Mouse (Mus musculus) retina, embryonic 14.5 days (tissue): ENCODE measurements around the gene Tpm4.
"Not testable (repeated sequence)": the region's sequence is repeated elsewhere in the genome, so short reads cannot be mapped to it uniquely, and the experiment has no call there.

Experiments used
- DNase-seq: peaks from one replicate; pipeline ENCODE4 v3.0.0-alpha.2; 2015; ENCODE audit warnings: low spot score

Gene Tpm4

DNA sequence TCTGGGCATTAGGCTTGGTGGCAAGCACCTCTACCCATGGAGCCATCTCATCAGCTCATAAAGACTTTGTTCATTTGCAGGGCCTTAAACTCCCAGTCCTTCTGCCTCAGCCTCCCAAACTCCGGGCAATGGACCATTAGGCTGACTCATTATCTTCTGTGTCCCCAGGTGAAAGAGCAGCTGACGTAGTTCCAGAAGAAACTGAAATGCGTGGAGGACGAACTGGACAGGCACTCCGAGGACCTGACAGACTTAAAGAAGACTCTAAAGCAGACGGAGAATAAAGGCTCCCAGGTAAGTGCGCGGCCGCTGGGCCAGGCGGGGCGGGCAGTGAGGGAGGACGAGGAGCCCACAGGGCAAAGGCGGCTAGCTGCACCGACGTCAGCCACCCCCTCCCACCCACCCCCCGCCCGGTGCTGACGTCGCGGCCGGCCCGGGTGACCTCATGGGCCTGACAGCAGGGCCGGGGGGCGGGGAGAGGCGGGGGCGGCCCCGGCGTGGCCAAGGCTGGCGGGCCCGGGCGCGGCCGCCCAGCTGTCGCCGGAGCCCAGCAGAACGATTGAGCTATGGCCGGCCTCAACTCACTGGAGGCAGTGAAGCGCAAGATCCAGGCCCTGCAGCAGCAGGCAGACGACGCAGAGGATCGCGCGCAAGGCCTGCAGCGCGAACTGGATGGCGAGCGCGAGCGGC lies at the start of gene Tpm4:
Tpm4 (plus strand) TSS at position 220 of the 690 bp plus-strand sequence.
- peak; percentile 80 for DNase-seq

DNA sequence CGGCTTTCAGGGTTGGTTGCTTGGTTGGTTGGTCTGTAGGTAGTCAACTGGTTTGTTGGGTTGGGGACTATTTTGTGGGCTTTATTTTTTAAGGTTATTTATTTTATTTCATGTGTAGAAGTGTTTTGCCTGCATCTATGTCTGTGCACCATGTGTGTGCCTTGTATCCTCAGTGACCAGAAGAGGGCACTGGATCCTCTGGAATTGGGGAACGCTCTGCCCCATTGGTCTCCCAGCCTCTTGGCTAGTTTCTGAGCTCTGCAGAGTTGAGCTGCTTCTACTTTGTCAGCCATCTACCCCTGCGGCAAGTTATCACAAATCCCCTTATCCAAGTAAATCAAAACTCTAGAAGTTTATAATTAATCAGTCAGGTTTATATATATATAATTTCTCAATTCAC lies 47.2 kb upstream of the Tpm4 start:
- not testable (repeated sequence) for DNase-seq

DNA sequence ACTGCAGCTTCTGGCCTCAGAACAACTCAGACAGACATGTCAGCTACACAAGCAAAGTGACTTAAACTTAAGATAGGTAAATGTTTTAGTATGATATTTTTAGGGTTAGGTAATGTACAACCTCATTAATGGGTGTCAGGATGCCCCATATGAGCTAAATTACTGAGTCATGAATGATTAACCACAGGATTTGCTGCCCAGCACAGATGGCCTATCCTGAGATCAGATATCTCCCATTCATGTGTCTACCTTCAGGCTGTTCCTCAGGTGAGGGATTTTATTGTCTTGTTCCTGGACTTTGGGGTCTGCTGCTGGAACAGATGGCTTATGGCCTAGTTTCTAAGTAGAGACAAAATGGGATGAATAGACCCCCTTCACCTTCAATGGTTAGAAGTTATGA lies 38.1 kb upstream of the Tpm4 start:
- DNase-seq, result not testable (repeated sequence)

DNA sequence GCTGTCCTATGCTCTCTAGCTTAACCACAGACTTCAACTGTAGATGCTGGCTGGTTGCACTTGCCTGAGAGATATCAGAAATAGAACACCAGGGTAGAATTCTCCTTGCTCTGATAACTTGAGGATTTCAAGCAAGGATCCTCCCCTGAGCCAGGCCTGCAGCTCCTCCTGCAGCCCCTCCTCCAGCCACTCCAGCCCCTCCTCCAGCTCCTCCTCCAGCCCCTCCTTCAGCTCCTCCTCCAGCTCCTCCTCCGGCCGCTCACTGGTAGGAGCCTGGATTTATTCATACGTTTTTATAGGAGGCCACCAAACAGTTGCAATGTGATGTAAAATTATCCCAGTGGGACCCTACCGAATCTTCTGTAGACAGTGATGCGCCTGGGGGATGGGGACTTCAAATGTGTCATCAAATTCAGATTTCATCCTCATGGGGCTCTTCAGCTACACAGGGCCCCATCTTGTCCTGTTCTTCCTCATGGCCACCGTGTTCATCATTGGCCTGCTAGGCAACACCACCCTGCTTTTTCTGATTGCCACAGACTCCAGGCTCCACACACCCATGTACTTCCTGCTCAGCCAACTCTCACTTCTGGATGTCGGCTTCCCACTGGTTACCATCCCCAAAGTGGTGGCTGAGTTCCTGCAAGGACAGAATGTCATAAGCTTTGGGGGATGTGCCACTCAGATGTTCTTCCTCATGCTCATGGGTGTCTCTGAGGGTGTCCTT lies 35.2 kb upstream of the Tpm4 start:
- DNase-seq, result not testable (repeated sequence)

DNA sequence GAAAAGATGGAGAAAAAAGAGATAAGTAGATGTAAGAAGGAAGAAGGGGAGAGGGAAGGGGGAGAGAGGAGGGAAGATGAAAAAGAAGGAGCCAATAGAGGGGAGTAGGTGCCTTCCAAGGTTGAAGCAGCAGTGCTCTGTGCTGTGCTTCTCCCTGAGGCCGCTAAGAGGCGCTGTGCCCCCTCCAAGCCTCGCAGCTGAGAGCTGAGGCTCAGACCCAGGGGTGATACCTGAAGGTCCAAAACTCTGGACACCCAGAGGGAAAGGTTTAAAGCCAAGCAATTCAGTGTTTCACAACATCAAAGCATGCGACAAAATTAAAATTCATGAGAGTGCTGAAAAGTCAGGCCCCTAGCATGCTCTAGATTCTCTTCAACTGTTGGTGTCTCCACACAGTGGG lies 29.6 kb upstream of the Tpm4 start:
- no peak for DNase-seq

DNA sequence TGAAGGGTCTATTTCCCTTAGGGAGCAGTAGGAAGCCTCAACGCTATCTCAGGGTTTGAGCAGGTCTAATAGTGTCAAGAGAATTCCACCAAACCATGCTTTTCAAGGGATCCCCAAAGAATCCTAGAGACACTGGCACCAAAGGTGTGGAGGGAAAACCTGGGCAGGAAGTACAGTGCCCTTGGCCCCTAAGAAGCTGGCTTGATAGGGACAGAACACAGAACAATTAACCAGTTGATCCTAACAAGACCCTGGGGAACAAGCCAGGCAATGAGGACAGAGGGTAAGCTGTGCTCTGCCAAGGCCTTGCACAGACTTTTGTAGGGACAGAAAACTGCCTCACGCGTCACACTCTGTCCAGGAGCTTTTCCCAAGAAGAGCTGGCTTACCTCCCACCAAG lies 28.0 kb upstream of the Tpm4 start, which contains the start of gene Olfr374:
Olfr374 (plus strand) TSS at position 301 of the 400 bp plus-strand sequence.
- no peak for DNase-seq

DNA sequence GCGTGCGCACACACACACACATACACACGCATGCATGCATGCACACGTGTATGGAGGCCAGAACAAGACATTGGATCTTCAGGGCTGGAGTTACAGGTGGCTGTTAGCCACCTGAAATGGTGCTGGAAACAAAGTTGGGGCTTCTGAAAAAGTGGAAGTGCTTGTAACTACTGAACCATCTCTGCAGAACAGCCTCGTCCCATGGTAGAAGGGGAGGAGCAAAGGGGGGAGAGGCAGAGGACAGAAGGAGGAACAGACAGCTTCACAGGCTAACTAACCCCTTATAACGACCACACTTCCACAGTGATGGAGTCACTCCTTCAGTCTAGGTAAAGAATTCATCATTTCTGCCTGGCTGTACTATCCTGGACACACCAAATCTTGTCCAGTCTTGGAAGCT lies 23.9 kb upstream of the Tpm4 start:
- DNase-seq, result no peak

DNA sequence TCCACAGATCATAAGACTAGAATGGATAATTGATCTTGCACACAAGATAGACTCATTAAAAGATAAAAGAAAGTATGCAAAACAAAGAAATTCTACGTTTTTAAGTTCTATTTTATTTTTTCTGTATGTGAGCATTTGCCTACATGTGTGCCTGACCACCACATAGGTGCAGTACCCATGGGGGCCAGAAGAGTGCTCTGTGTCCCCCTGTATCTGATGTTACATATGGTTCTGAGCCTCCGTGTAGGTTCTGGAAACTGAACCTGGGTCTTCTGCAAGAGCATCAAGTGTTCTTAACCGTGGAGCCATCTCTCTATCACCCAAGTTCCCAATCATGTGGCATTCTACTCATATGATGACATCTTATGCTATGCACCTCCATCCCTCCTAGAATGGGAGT lies 22.3 kb upstream of the Tpm4 start:
- DNase-seq, result no peak

DNA sequence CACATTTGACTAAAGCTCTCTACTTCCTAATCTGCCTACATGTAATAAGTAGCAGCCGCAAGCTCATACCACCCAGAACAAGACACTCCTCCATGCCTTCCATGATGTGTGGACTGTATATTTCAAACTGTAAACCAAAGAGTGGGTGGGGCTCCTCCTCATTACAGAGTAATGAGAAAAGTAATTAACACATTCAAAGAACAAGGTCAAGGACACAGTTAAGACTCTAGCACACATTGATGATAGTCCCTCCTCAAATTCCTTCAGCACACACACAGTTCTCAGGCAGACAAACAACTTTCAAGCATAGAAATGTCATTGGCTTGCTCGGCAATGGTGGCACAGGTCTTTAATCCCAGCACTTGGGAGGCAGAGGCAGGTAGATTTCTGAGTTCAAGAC lies 19.6 kb upstream of the Tpm4 start:
- no peak for DNase-seq

DNA sequence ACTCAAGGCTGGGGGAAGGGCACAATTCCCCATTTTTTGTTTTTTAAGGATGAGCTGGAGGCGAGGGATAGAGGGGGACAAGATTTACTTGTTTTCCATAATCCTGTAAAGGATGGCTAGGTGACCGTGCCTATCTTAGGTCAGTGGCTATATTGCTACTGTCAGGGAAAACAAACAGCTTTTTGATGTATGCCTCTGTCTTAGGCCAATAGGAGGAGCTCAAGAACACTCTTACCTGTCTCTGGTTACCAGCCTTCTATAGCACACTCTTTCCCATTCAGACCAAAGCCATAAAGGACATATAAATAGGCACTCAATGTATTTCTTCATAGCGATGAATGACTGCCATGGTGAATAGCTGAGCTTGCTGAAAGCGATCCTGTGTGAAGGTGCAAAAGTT lies 16.2 kb upstream of the Tpm4 start:
- DNase-seq, result no peak

DNA sequence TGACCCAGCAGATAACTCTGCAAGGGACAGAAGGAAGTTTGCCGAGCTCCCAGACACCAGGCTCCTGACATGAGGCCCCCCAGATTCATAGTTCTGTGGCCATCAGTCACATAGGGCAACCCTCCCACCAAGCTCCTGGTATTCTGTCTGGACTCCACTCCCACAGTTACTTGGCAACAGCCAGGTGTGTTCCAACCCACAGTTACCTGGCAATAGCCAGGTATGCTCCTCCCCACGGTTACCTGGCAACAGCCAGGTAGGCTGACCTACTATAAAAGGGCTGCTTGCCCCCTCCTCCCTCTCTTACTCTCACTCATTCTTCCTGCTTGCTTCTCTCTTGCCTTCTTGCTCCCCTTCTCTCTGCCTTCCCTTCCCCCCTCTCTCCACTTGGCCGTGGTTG lies 13.3 kb upstream of the Tpm4 start:
- not testable (repeated sequence) for DNase-seq

DNA sequence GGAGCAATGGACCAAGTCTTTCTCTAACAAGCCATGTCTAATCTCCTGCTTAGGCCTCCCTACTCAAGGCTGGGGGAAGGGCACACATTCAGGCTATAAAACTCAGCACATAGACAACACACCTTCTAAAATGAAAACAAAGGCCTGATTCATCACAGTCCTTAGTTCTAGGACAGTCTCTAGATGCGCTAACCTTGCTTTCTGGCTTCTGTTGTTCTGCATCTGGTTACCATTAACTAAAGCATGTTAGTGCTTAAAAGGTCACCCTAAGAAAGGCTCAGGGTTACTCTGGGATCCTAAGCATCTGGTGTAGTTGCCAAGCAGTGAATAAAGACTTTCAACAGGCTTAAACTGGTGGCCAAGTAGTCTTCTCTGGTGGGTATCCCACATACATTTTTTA lies 12.8 kb upstream of the Tpm4 start:
- DNase-seq, result no peak

DNA sequence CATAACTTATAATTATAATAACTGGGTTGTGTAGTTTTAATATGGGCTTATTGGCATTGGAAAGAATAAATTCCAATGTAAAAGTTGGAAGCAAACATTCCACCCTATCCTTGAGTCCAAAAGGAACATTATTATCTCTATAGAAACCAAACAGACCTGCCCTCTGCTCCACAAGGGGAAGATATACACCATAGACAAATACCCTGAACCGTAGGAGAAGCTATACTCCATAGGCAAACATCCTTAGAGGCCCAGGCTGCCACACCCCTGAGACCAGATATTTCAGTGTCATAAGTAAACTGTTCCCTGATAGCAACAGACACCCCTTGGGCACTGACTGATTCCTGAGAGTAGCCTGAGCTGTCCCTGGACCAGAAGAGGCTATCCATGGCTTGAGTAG lies 6.9 kb upstream of the Tpm4 start:
- no peak for DNase-seq

DNA sequence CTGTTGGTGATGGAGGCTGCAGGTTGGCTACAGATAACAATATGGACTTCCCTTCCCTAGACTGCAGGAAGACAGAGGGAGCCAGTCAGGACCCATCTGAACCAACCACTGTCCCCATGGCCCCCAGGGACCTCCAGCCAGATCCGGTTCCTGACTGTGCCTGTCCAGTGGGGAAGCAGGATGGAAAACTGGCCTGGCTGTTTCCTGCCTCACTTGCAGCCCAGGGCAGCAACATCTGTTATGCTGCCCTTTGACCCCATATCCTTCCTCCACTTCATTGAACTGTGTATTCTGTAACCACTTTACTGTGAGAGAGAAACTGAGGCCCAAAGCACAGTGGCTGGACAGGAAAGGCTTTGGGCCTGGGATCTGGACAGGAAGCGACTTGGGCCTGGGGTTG lies 3.5 kb upstream of the Tpm4 start:
- no peak for DNase-seq

DNA sequence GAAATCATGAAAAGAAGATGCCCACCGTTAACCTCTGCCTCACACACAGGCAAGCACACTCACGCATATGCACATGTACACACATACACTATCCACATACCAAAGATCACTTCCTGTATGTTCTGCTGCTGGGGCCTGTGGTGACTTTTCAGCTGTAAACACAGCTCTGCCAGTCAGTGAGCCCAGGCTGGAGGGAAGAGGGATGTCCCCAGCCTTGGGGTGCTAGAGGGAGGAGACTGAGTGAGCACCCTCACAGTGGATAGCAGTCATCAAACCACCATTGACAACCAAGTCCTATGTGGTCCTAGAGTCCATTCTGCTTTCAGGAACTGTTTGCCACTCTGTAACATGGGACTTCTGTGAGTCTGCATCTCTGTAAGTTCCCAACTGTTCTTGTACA lies 2.9 kb upstream of the Tpm4 start:
- DNase-seq, result no peak

DNA sequence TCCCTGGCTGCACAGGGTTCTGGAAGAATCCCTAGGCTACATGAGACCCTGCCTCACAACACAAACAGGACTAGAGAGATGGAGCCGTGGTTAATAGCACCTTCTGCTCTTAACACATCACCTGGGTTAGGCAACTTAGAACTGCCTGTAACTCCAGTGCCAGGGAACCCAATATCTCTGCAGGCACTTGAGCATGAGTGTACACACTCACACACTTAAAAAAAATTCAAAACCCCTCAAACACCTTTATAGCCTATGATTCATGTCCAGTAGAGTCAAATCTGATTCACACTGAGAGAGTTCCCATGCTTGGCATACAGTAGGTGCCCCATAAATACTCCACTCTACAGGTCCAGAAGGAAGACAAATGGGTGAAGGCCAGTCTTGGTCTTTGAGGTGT lies 2.4 kb upstream of the Tpm4 start:
- no peak for DNase-seq

DNA sequence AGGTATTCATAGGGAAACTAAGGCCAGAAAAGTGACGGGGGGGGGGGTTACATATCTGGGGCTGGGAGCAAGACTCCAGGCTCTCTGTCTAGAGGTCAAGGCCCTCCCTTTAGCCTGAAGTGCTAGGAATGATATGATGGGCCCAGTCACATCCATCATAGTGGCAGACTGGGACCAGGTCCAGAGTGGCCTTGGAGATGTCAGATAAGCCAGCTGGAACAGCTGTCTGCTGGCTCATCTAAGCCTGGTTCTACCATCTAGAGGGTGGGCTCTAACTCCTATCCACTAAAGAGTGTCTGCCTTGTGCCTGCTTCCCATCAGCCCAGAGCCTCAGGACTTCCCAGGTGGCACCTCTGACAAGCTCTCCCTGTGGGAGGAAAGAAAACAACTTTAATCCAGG lies 1.9 kb upstream of the Tpm4 start:
- DNase-seq, result no peak

DNA sequence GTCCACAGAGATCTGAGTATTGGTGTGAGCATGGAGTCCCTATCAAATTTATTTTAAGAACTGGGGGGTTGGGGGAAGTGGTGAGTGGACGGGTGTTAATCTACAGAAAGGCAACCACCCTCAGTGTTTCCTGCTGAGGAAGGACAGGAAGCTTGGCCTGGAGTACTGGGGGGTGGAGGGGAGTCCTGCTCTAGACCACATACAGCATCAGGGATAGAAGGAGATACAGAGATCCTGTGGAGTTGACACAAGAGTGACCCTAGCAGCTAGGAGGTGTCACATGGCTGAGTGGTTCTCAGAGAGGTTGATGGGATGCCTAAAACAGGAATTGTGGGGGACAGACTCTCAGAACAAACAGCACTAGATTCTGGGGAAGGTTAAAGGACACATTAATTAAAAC lies 1.3 kb upstream of the Tpm4 start:
- DNase-seq, result no peak

DNA sequence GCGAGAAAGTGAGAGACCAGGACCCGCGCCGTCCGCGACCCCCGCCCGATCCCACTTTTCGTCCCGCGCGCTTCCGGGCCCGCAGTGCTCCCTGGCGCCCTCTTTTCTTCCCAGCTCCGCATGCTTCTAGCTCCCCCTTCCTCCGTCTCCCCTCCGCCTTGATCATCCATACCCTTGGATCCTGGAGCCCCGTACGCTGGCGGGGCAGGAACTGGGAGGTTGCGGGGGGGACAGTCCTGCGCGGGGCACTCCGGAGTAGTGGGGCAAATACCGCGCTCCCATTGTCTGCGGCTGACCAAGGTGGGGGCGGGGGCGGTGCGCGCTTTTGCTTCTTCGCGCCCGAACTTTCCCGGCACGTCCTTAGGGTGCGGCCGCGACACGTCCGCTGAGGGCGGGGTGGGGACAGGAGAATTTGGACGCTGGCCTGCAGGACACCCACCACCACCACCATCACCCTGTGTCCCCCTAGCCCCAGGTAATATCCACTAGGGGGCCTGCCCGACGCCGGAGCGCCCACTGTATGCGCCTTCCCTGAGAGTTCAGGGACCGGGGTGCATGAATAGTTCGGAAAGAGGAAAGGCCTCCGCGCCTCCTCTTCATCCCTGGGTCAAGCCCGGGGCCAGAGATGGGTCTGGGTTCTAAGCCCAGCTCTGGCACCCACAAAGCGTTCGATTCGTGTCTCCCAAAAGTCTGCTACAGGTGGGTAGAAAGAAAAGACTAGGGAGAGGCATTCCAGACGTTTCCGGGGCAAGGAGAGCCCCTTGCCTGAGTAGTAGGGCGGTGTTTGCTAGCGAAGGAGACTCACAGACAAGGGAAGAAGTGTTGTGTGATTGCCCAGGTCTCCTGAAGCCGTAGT lies 899 bp downstream of the Tpm4 start:
- DNase-seq, result peak; percentile 68

DNA sequence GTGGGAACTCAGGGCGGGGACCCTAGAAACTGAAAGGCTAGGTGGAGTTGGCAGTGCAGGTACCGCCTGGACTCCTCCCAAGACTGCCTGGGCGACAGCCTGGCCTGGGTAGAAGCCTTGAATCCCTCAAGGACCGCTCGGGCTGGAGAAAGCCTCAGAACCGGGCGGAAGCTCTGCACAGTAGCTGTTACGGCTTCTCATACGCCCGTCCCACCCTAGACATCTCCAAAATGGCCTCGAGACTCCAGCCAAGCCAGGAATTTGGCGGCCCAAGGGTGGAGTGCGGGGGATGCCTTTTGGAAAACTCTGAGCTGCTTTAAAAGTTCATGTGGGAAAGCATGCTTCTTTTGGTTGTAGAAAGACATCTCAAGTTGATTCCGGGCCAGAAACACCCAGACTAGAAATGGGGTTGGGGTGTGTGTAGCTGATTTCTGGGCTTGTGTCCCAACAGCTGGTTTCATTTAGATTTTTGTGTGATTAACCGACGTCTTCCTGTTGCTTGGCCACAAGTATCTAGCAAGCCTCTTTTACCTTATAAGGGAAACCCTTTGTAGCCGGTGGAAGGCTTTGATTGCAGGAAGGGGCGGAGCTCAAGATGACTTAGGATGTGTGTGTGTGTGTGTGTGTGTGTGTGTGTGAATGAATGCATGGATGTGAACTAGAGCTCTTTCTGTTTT lies 1.7 kb downstream of the Tpm4 start:
- DNase-seq, result peak; percentile 61

DNA sequence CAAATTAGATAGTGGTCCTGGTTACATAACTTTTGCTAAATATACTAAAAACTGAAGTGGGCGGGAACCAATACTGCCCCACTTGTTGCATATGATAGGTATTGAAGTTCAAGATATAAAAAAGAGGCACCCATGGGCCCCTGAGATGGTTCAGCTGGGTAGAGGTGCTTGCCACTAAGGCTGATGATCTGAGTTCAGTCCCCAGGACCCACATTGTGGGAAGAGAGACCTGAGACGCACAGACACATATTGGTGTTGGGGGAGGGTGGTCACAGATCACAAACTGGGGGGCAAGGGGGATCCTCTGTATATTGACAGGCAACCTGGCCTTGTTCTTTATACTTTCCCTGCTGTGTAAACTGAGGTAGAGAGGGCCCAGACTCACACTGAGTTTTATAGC lies 2.7 kb downstream of the Tpm4 start:
- DNase-seq, result no peak

DNA sequence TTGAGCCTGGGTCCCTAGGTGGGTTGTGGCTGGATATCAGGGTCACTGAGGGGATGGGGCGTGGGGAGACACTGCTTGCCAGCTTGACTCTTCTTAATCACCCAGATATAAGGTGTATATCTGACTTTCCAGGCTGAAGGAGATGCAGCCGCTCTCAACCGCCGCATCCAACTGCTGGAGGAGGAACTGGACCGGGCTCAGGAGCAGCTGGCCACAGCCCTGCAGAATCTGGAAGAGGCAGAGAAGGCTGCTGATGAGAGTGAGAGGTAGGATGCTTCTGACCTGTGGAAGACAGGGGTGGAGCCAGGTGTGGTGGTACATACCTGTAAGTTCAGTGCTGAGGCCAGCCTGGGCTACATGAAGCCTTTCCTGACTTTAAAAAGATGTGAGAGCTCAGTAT lies 3.7 kb downstream of the Tpm4 start:
- DNase-seq, result no peak
